Mouse (Mus musculus): ENCODE data around the gene Fus. TPM values are rescaled to one million over a fixed set of nuclear protein-coding genes. Genes with fewer than 3 reads are reported as not detected.
A peak's percentile ranks its signal among the peaks of the same experiment; 100 is the strongest.

The Fus gene
- total RNA-seq (2014; rRNA removed) (28.6 and 31.5 TPM in 2 replicates), polyA plus RNA-seq (2012; rRNA removed) (64.8 and 102 TPM in 2 replicates)

GRCm38 (mm10) chr7:127967004-127967921 is at the start of gene Fus:
Gene Fus (plus strand): TSS chr7:127967457.
- peak within 1 kb of the TSS; percentile 98 for H3K9ac ChIP-seq (ENCODE audit: low read depth, low read length)
- TF ChIP-seq POLR2A (IDR thresholded peaks at IDR 0.05; ENCODE audit: extremely low read depth, insufficient read depth, low read length) (peak; percentile 99), CTCF (IDR thresholded peaks at IDR 0.05; ENCODE audit: low read depth, low read length) (no peak)
- DNase-seq (ENCODE audit: extremely low read depth, low read depth, low spot score): peak; percentile 80
- WGBS: under 1% methylated on average over 92 of the region's 92 CpGs
- peak within 1 kb of the TSS; percentile 93 for H3K4me3 ChIP-seq (ENCODE audit: insufficient read depth, low read depth, low read length)
- H3K27ac ChIP-seq (replicated peaks; ENCODE audit: insufficient read depth, low read depth, low read length): peak within 1 kb of the TSS; percentile 89
- peaks cover 10% of the 10 kb centered on the region for H3K4me1 ChIP-seq (ENCODE audit: control insufficient read depth, insufficient read depth, low read length)
- H3K79me2 ChIP-seq (ENCODE audit: control insufficient read depth, insufficient read depth, low read length): peaks cover 16% of the 10 kb centered on the region; the same call in 1 of the 2 replicates
- peaks cover 24% of the 10 kb centered on the region for H3K36me3 ChIP-seq (ENCODE audit: control insufficient read depth, insufficient read depth, low read length)
- H3K27me3 ChIP-seq (ENCODE audit: control insufficient read depth, insufficient read depth, low read length): no peaks in the 10 kb centered on the region

- Histone ChIP-seq H3K36me3 (ENCODE audit: control insufficient read depth, insufficient read depth, low read length) (peaks cover 11% of the 10 kb centered on the region), H3K9ac (ENCODE audit: low read depth, low read length) (no peak overlapping the region), H3K4me3 (ENCODE audit: insufficient read depth, low read depth, low read length) (no peak overlapping the region), H3K79me2 (ENCODE audit: control insufficient read depth, insufficient read depth, low read length) (no peaks in the 10 kb centered on the region), H3K27me3 (ENCODE audit: control insufficient read depth, insufficient read depth, low read length) (no peaks in the 10 kb centered on the region), H3K27ac (replicated peaks; ENCODE audit: insufficient read depth, low read depth, low read length) (no peak overlapping the region), H3K4me1 (ENCODE audit: control insufficient read depth, insufficient read depth, low read length) (peaks cover 9% of the 10 kb centered on the region; the same call in 1 of the 2 replicates)
- TF ChIP-seq POLR2A (IDR thresholded peaks at IDR 0.05; ENCODE audit: extremely low read depth, insufficient read depth, low read length) (no peak), CTCF (IDR thresholded peaks at IDR 0.05; ENCODE audit: low read depth, low read length) (peak; percentile 67)
- 54% methylated on average over 3 of the region's 3 CpGs for WGBS
- DNase-seq (ENCODE audit: extremely low read depth, low read depth, low spot score): peak; percentile 60
These were observed 49.1 kb upstream of the Fus start for GRCm38 (mm10) chr7:127918203-127918602.

- WGBS: 77% methylated on average over 7 of the region's 7 CpGs
- DNase-seq (ENCODE audit: extremely low read depth, low read depth, low spot score): no peak
These were observed 48.0 kb upstream of the Fus start for GRCm38 (mm10) chr7:127919290-127919689.

DNA sequence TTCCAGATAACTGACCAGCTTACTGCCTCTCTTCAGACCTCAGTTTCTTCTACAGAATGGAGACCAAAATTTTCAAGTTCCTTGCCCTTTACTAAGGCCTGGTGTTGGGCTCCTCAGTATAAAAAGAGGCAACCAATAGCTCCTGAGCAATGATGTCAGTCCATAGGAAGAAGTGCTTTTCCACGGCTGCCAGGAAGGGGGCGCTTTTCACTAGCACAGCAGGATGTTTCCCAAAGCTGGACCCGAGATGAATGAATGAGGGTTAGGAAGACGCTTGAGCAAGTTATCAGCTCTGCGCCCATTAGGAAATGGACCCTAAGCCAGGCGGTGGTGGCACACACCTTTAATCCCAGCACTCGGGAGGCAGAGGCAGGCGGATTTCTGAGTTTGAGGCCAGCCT is 45.7 kb upstream of the Fus start:
- no peak overlapping the region for H3K27ac ChIP-seq (replicated peaks; ENCODE audit: insufficient read depth, low read depth, low read length)
- peaks cover 8% of the 10 kb centered on the region; the same call in 1 of the 2 replicates for H3K36me3 ChIP-seq (ENCODE audit: control insufficient read depth, insufficient read depth, low read length)
- H3K27me3 ChIP-seq (ENCODE audit: control insufficient read depth, insufficient read depth, low read length): no peaks in the 10 kb centered on the region
- no peaks in the 10 kb centered on the region for H3K79me2 ChIP-seq (ENCODE audit: control insufficient read depth, insufficient read depth, low read length)
- TF ChIP-seq POLR2A (IDR thresholded peaks at IDR 0.05; ENCODE audit: extremely low read depth, insufficient read depth, low read length): no peak
- peak; percentile 57 for TF ChIP-seq CTCF (IDR thresholded peaks at IDR 0.05; ENCODE audit: low read depth, low read length)
- H3K4me3 ChIP-seq (ENCODE audit: insufficient read depth, low read depth, low read length): no peak overlapping the region
- H3K9ac ChIP-seq (ENCODE audit: low read depth, low read length): no peak overlapping the region
- peaks cover 9% of the 10 kb centered on the region; the same call in 1 of the 2 replicates for H3K4me1 ChIP-seq (ENCODE audit: control insufficient read depth, insufficient read depth, low read length)
- 63% methylated on average over 8 of the region's 8 CpGs for WGBS
- no peak for DNase-seq (ENCODE audit: extremely low read depth, low read depth, low spot score)

More at GRCm38 (mm10) chr7:127919290-127919689, 48.0 kb upstream of the Fus start:
- Histone ChIP-seq H3K36me3 (ENCODE audit: control insufficient read depth, insufficient read depth, low read length) (peaks cover 11% of the 10 kb centered on the region), H3K27ac (replicated peaks; ENCODE audit: insufficient read depth, low read depth, low read length) (no peak overlapping the region), H3K79me2 (ENCODE audit: control insufficient read depth, insufficient read depth, low read length) (no peaks in the 10 kb centered on the region), H3K4me3 (ENCODE audit: insufficient read depth, low read depth, low read length) (no peak overlapping the region), H3K9ac (ENCODE audit: low read depth, low read length) (no peak overlapping the region), H3K27me3 (ENCODE audit: control insufficient read depth, insufficient read depth, low read length) (no peaks in the 10 kb centered on the region), H3K4me1 (ENCODE audit: control insufficient read depth, insufficient read depth, low read length) (peaks cover 9% of the 10 kb centered on the region; the same call in 1 of the 2 replicates)
- TF ChIP-seq CTCF (IDR thresholded peaks at IDR 0.05; ENCODE audit: low read depth, low read length) (peak; percentile 19; the same call in 1 of the 2 replicates), POLR2A (IDR thresholded peaks at IDR 0.05; ENCODE audit: extremely low read depth, insufficient read depth, low read length) (no peak)

- H3K27me3 ChIP-seq (ENCODE audit: control insufficient read depth, insufficient read depth, low read length): no peaks in the 10 kb centered on the region
- no peak overlapping the region for H3K4me3 ChIP-seq (ENCODE audit: insufficient read depth, low read depth, low read length)
- H3K36me3 ChIP-seq (ENCODE audit: control insufficient read depth, insufficient read depth, low read length): peaks cover 3% of the 10 kb centered on the region; the same call in 1 of the 2 replicates
- no peak overlapping the region for H3K9ac ChIP-seq (ENCODE audit: low read depth, low read length)
- DNase-seq (ENCODE audit: extremely low read depth, low read depth, low spot score): peak; percentile 61
- 46% methylated on average over 6 of the region's 6 CpGs for WGBS
- TF ChIP-seq POLR2A (IDR thresholded peaks at IDR 0.05; ENCODE audit: extremely low read depth, insufficient read depth, low read length) (no peak), CTCF (IDR thresholded peaks at IDR 0.05; ENCODE audit: low read depth, low read length) (no peak)
- H3K79me2 ChIP-seq (ENCODE audit: control insufficient read depth, insufficient read depth, low read length): no peaks in the 10 kb centered on the region
- peak overlapping the region; percentile 66 for H3K27ac ChIP-seq (replicated peaks; ENCODE audit: insufficient read depth, low read depth, low read length)
- peaks cover 9% of the 10 kb centered on the region; the same call in 1 of the 2 replicates for H3K4me1 ChIP-seq (ENCODE audit: control insufficient read depth, insufficient read depth, low read length)
These were observed 44.6 kb upstream of the Fus start for GRCm38 (mm10) chr7:127922451-127923275.

Data from liver, adult 2 months (tissue).